Mouse (Mus musculus) left cerebral cortex, adult 18-20 months (tissue): ENCODE measurements at regions not wholly inside any gene's neighbourhood (a gene's known extent, or its start where the extent isn't known, plus 50 kb on each side); places are given as distances from the start of the nearest gene placed in this dataset.
A peak's percentile ranks its signal among the peaks of the same experiment; 100 is the strongest.
"Not testable (repeated sequence)": the region's sequence is repeated elsewhere in the genome, so short reads cannot be mapped to it uniquely, and the experiment has no call there.

Experiments
- DNase-seq, 2 experiments: peaks; one replicate each; pipeline ENCODE4 v3.0.0; 2021 to 2022; ENCODE audit warnings: low spot score in 2 of 2, mixed read lengths in 1 of 2

GRCm38 (mm10) chrX:166809165-166809564 is 223.6 kb upstream of the Egfl6 start:
- peak in 1 of 2 experiments; percentile 20 for DNase-seq

GRCm38 (mm10) chrX:166808207-166808606 is 222.7 kb upstream of the Egfl6 start:
- DNase-seq, result peak in 1 of 2 experiments; percentile 8

- DNase-seq, result no peak
Observed at GRCm38 (mm10) chrX:166805957-166806356, 220.4 kb upstream of the Egfl6 start.

- DNase-seq, result no peak
Observed at GRCm38 (mm10) chrX:166805480-166805879, 220.0 kb upstream of the Egfl6 start.

- DNase-seq, result no peak
Observed at GRCm38 (mm10) chrX:166803246-166803645, 217.7 kb upstream of the Egfl6 start.

- no peak for DNase-seq
Observed at GRCm38 (mm10) chrX:166801017-166801416, 215.5 kb upstream of the Egfl6 start.

- DNase-seq, result no peak
Observed at GRCm38 (mm10) chrX:166795651-166796050, 210.1 kb upstream of the Egfl6 start.

- no peak for DNase-seq
Observed at GRCm38 (mm10) chrX:166789031-166789430, 203.5 kb upstream of the Egfl6 start.

GRCm38 (mm10) chrX:166787137-166787536 is 201.6 kb upstream of the Egfl6 start:
- not testable (repeated sequence) for DNase-seq

- no peak for DNase-seq
Observed at GRCm38 (mm10) chrX:166785615-166786014, 200.1 kb upstream of the Egfl6 start.

GRCm38 (mm10) chrX:166783377-166783776 is 197.9 kb upstream of the Egfl6 start:
- DNase-seq, result no peak

GRCm38 (mm10) chrX:166779334-166780092 is 194.0 kb upstream of the Egfl6 start:
- no peak for DNase-seq

- DNase-seq, result no peak
Observed at GRCm38 (mm10) chrX:166773408-166773854, 187.9 kb upstream of the Egfl6 start.

- no peak for DNase-seq
Observed at GRCm38 (mm10) chrX:166766991-166767390, 181.5 kb upstream of the Egfl6 start.

GRCm38 (mm10) chrX:166765647-166766046 is 180.1 kb upstream of the Egfl6 start:
- no peak for DNase-seq

GRCm38 (mm10) chrX:166762098-166762497 is 176.6 kb upstream of the Egfl6 start:
- DNase-seq, result no peak

GRCm38 (mm10) chrX:166757152-166757551 is 171.6 kb upstream of the Egfl6 start:
- DNase-seq, result no peak

GRCm38 (mm10) chrX:166754967-166755654 is 169.6 kb upstream of the Egfl6 start:
- no peak for DNase-seq

GRCm38 (mm10) chrX:166749055-166749679 is 163.6 kb upstream of the Egfl6 start:
- no peak for DNase-seq

- DNase-seq, result peak; percentile 12 to 18
Observed at GRCm38 (mm10) chrX:166731354-166731753, 145.8 kb upstream of the Egfl6 start.

GRCm38 (mm10) chrX:166728622-166728928 is 143.1 kb upstream of the Egfl6 start:
- DNase-seq, result no peak
